Mouse (Mus musculus) megakaryocyte, adult 5-6 weeks (primary cell): Measurements from ENCODE around the gene Pi4k2a. TPM values are rescaled to one million over a fixed set of nuclear protein-coding genes. Genes with fewer than 3 reads are reported as not detected.
"Not testable (repeated sequence)": the region's sequence is repeated elsewhere in the genome, so short reads cannot be mapped to it uniquely, and the experiment has no call there.

ENCODE experiments used
- ATAC-seq: 2 replicates; pipeline ENCODE4 v1.8.0; 2016; ENCODE audit warnings: mild to moderate bottlenecking, inconsistent platforms; ENCODE audit not compliant: poor library complexity, severe bottlenecking
- total RNA-seq, 2 experiments: library from RNA; stranded (forward) in 1 of 2; stranded (reverse) in 1 of 2; fragments of 153-499, 151-499 nt in 1 of 2; fragments of 221-1000, 200-1000 nt in 1 of 2; gene quantifications; 2 replicates each; pipeline versions ENCODE4 v1.2.3 to v1.2.4; 2015 to 2017

Pi4k2a gene
- total RNA-seq, 2 experiments from 2014 or later: 9.9 to 12.0 TPM

- no peak for ATAC-seq
These were observed 10.3 kb upstream of the Pi4k2a start for GRCm38 (mm10) chr19:42079950-42080349.

GRCm38 (mm10) chr19:42080469-42080868 is 9.8 kb upstream of the Pi4k2a start:
- ATAC-seq: no peak

GRCm38 (mm10) chr19:42081613-42082012 is 8.7 kb upstream of the Pi4k2a start:
- ATAC-seq: not testable (repeated sequence)

GRCm38 (mm10) chr19:42085690-42086089 is 4.6 kb upstream of the Pi4k2a start:
- no peak for ATAC-seq

- ATAC-seq: no peak
These were observed 4.1 kb upstream of the Pi4k2a start, which contains the start of gene Morn4 for GRCm38 (mm10) chr19:42086166-42086565. Gene Morn4, minus strand, starts transcription at chr19:42086357.

DNA sequence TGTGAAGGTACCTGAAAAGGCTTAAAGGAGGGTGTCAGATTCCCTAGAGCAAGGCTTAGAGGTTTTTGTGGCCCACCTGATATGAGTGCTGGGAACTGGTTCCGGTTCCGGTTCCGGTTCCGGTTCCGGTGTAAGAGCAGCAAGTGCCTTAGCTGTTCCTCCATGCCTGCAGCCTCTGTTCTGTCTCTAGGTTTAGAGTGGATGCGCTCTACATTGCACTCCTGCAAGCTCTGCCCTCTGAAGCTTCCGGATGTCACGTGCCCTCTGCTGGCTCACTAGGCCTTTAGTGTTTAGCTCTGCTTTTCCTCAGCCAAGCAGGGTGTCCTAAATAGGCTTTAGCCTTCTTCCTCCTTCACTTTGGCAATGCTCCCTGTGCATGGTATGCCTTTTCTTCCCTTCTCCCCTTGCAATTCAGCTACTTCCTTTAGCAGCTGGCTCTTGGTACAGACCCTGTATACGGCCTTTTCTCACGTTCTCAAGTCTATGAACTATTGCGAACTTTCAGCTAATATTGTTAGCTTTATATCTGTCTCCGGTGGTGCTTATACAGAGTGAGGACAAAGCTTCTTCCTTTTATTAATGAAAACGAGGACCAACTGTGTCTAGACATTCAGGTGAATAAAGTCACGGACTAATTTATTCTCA is 1.0 kb upstream of the Pi4k2a start:
- peak; percentile 43 for ATAC-seq

DNA sequence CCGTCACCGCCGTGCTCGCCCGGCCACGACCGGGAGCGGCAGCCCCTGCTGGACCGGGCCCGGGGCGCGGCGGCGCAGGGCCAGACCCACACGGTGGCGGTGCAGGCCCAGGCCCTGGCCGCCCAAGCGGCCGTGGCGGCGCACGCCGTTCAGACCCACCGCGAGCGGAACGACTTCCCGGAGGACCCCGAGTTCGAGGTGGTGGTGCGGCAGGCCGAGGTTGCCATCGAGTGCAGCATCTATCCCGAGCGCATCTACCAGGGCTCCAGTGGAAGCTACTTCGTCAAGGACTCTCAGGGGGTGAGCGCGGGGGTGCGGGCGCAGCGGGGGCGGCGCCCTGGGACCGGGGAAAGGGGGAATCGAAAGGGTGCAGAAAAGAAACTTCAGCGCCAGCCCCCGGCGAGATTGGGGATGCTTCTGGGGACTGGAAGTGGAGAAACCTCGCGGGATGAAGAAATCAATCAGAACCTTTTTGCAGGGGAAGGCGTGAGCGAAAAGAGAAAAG is 419 bp downstream of the Pi4k2a start:
- ATAC-seq: peak; percentile 36

- ATAC-seq: no peak
These were observed 9.1 kb downstream of the Pi4k2a start for GRCm38 (mm10) chr19:42099406-42099805.

GRCm38 (mm10) chr19:42104681-42105080 is 14.4 kb downstream of the Pi4k2a start:
- no peak for ATAC-seq

DNA sequence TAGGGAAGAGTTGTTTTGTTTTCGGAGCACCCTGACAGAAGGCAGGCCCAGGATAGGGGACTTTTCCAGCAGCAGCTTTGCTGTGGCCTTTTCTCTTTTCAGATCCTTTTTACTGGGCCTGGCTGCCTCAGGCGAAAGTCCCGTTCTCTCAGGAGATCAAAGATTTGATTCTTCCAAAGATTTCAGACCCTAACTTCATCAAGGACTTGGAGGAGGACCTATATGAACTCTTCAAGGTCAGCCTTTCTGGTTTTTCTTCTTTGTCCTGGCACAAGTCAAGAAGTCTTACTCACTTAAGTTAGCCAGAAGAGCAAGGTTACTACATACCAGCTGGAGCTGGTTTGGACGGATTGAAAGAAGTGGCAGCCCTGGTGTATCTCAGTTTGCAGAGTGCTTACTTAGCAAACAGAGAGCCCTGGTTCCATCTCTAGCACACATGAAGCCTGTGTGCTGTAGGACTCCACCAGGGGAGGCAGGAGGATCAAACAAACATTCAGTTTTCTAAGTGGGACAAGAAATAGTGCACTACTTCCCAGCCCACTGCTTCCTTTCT is 25.6 kb downstream of the Pi4k2a start:
- ATAC-seq: no peak

DNA sequence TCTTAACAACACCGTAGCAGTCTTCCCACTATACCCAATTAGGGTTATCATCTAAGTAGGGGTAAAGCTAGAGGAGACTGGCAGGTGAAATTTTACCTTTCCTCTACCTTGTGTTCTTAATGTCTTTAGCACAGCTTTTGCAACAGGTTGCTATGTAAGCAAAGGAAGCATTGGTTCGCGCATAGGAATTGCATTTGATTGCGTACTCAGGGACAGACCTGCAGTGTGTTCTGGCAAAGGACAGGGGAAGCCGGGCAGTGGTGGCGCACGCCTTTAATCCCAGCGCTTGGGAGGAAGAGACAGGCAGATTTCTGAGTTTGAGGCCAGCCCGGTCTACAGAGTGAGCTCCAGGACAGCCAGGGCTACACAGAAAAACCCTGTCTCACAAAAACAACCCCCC is 27.9 kb downstream of the Pi4k2a start:
- ATAC-seq: no peak

DNA sequence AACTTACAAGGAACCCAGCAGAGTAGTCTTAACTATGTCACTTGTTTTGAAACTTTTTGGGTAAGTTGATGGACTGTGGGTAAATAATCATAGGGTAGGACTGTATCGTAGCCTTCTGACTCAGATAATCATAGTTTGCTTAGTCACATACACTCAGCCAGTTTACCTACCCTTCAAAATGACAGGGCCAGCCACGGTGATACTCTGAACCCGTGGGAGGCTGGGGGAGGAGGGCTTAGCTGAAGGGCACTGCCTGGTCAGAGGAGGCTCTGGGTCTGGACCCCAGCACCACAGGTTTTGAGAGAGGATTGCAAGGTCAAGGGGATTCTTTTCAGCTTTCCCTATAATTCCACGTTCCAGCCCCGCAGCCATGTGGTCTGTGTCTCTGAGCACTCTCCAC is 28.3 kb downstream of the Pi4k2a start:
- ATAC-seq: no peak

- no peak for ATAC-seq
These were observed 30.2 kb downstream of the Pi4k2a start for GRCm38 (mm10) chr19:42120451-42120850.

GRCm38 (mm10) chr19:42124684-42125083 is 34.4 kb downstream of the Pi4k2a start:
- no peak for ATAC-seq

GRCm38 (mm10) chr19:42125501-42126218 is 35.4 kb downstream of the Pi4k2a start:
- no peak for ATAC-seq

GRCm38 (mm10) chr19:42126219-42126605 is 35.9 kb downstream of the Pi4k2a start:
- no peak for ATAC-seq

DNA sequence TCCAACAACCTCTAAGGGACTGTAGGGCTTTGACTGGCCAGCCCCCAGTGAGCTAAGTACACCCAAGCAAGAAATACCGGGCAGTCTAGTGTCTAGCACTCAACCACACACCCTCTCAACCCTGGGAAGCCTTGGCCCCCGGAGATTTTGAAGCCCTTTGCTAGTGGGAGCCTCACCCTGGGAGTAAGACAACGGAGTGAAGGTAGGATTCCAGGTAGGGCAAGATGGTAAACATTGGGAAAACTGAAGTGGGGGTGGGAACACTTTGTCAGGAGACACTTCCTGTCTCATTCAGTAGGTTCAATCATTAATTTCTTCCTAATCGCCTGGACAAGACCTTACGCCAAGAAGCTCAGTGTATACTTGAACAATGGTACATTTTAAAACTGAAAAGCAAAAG is 36.8 kb downstream of the Pi4k2a start:
- no peak for ATAC-seq

- ATAC-seq: no peak
These were observed 37.9 kb downstream of the Pi4k2a start for GRCm38 (mm10) chr19:42128052-42128740.

- peak; percentile 82 for ATAC-seq
These were observed 38.7 kb downstream of the Pi4k2a start, which contains the start of gene Avpi1 for GRCm38 (mm10) chr19:42128787-42129508. Gene Avpi1, minus strand, starts transcription at chr19:42129059.

- peak; percentile 17 for ATAC-seq
These were observed 39.4 kb downstream of the Pi4k2a start for GRCm38 (mm10) chr19:42129509-42130293.
